Mouse (Mus musculus) lung, postnatal 0 days (tissue): ENCODE measurements at regions not wholly inside any gene's neighbourhood (a gene's known extent, or its start where the extent isn't known, plus 50 kb on each side); places are given as distances from the start of the nearest gene placed in this dataset.

Source experiments
- CTCF ChIP-seq: IDR thresholded peaks from 2 replicates; pipeline ENCODE4 v1.5.1; 2016; ENCODE audit warnings: antibody characterized with exemption, mild to moderate bottlenecking
- EP300 ChIP-seq: IDR thresholded peaks from 2 replicates; pipeline ENCODE4 v1.6.1; 2016; ENCODE audit warnings: antibody characterized with exemption, mild to moderate bottlenecking, control low read depth

- TF ChIP-seq CTCF (no peak), EP300 (no peak)
Measured at GRCm38 (mm10) chr8:86234696-86235095, 345.8 kb downstream of the Abcc12 start.
